8 mouse cellular contexts compared by ENCODE assay signal in the genomic region with DNA sequence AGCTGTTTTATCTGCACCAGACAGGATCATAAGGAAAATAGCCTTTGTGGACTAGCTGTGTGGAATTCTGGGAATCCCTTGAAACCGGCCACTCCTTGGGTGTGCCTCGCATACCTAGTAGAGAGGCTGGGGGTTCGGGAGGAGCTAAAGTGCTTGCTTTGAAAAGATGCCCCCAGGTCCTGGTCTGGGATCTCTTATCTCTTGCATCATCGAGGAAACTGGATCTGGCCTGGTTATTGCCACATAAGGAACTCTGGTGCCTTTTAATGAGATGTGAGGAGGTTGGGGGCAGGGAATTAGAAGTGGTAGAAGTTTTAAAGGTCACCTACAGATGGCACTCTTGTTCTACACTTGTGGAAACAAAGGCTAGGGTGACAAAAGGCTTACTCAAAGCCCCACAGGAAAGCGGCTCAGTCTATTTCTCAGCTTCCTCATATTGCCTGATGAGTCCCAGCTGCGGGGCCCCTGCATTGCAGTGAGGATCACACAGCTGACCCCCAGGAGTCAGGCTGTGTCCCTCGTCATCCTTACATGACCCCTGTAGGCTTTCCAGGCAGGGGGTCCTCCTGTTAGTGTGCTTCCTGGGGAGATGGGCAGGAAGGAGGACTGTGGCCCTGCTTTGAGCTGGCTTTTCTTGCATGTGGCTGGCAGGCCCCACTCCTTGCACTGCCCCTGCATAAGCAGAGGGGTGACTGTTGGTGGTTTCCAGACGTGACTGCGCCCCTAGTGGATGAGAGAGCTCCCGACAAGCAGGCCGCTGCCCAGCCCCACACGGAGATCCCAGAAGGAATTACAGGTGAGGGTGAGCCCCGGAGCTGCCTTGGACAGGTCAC. TPM values are rescaled to one million over a fixed set of nuclear protein-coding genes. Genes with fewer than 3 reads are reported as not detected.
DNase-seq lines count a peak whose midpoint lies in the region; ATAC-seq and TF ChIP-seq lines count a peak whose summit lies in the region.

No protein-coding gene starts in this region.

- peak overlapping the region; percentile 70 for H3K27ac ChIP-seq in limb, embryonic 11.5 days (replicated peaks; ENCODE audit: low read depth, low read length)
- H3K27ac ChIP-seq in midbrain, embryonic 12.5 days (replicated peaks), result peak overlapping the region; percentile 78
- H3K27ac ChIP-seq in spleen, adult 2 months (ENCODE audit: insufficient read depth, low read length), result no peak overlapping the region

- no peaks in the 10 kb centered on the region for H3K27me3 ChIP-seq in limb, embryonic 11.5 days (ENCODE audit: control insufficient read depth, insufficient read depth, low read length)
- no peaks in the 10 kb centered on the region for H3K27me3 ChIP-seq in midbrain, embryonic 12.5 days
- no peaks in the 10 kb centered on the region for H3K27me3 ChIP-seq in spleen, adult 2 months (ENCODE audit: control insufficient read depth, insufficient read depth, low read length)

- H3K4me1 ChIP-seq in limb, embryonic 11.5 days (ENCODE audit: control insufficient read depth, insufficient read depth, low read length), result no peaks in the 10 kb centered on the region
- peaks cover 13% of the 10 kb centered on the region for H3K4me1 ChIP-seq in midbrain, embryonic 12.5 days
- no peaks in the 10 kb centered on the region for H3K4me1 ChIP-seq in spleen, adult 2 months (ENCODE audit: control insufficient read depth, insufficient read depth, insufficient read length)

- DNase-seq in urinary bladder, postnatal 14 days (ENCODE audit: low spot score), result peak; percentile 62
- no peak for DNase-seq in urinary bladder, adult 2 months (ENCODE audit: low spot score)
- DNase-seq in embryo, embryonic 11.5 days (ENCODE audit: low read depth, low spot score), result peak; percentile 57
- DNase-seq in gastrocnemius, postnatal 25 days, result peak; percentile 32
- DNase-seq in kidney, adult 18-20 months, result peak; percentile 71
- peak; percentile 87 for DNase-seq in limb, embryonic 11.5 days (ENCODE audit: low spot score)
- peak; percentile 23 to 26 for DNase-seq in spleen, adult 2 months (ENCODE audit: low read depth in 1 of 2, low spot score in 2 of 2)

- WGBS in limb, embryonic 11.5 days, result 17% methylated on average over 13 of the region's 13 CpGs
- WGBS in midbrain, embryonic 12.5 days, result 12% methylated on average over 13 of the region's 13 CpGs
- WGBS in spleen, adult 2 months, result 46% methylated on average over 13 of the region's 13 CpGs

- no peak overlapping the region for H3K4me2 ChIP-seq in limb, embryonic 11.5 days (ENCODE audit: low read depth, severe bottlenecking)
- H3K4me2 ChIP-seq in midbrain, embryonic 12.5 days (replicated peaks), result no peak overlapping the region

- no peak for TF ChIP-seq POLR2A in spleen, adult 2 months (IDR thresholded peaks at IDR 0.05; ENCODE audit: low read depth, low read length)

- TF ChIP-seq CTCF in spleen, adult 2 months (IDR thresholded peaks at IDR 0.05; ENCODE audit: extremely low read depth, insufficient read depth, insufficient read length, insufficient replicate concordance), result peak; percentile 43; the same call in 1 of the 2 replicates

- H3K9me3 ChIP-seq in limb, embryonic 11.5 days (ENCODE audit: control insufficient read depth, low read length), result no peaks in the 10 kb centered on the region
- H3K9me3 ChIP-seq in midbrain, embryonic 12.5 days, result no peaks in the 10 kb centered on the region

- no peaks in the 10 kb centered on the region for H3K36me3 ChIP-seq in limb, embryonic 11.5 days (ENCODE audit: control insufficient read depth, insufficient read depth, low read length)
- H3K36me3 ChIP-seq in midbrain, embryonic 12.5 days, result peaks cover 28% of the 10 kb centered on the region
- H3K36me3 ChIP-seq in spleen, adult 2 months (ENCODE audit: control insufficient read depth, insufficient read depth, low read length), result no peaks in the 10 kb centered on the region

- H3K4me3 ChIP-seq in limb, embryonic 11.5 days (ENCODE audit: low read depth, low read length), result no peak overlapping the region
- H3K4me3 ChIP-seq in midbrain, embryonic 12.5 days, result no peak overlapping the region
- no peak overlapping the region for H3K4me3 ChIP-seq in spleen, adult 2 months (ENCODE audit: extremely low read depth, insufficient read depth, insufficient read length)

- ATAC-seq in limb, embryonic 11.5 days (ENCODE audit: insufficient number of reproducible peaks, low FRiP score, low TSS enrichment, low read depth), result peak; percentile 74
- ATAC-seq in midbrain, embryonic 12.5 days (ENCODE audit: low FRiP score, low read depth), result peak; percentile 73

- H3K9ac ChIP-seq in limb, embryonic 11.5 days (ENCODE audit: low read length), result peak overlapping the region; percentile 49; the same call in 1 of the 2 replicates
- H3K9ac ChIP-seq in midbrain, embryonic 12.5 days (replicated peaks), result 0 out of 2 replicates have a peak overlapping the region, but pooled peaks have one; percentile 31

RNA-seq across cellular contexts. Expression of a gene that starts 58.2 kb away (rescaled TPM):
- polyA plus RNA-seq in urinary bladder, adult 2 months (2012; rRNA removed), result 1.5 and 2.7 TPM in 2 replicates
- total RNA-seq in gastrocnemius, postnatal 25 days (2021), result 10 to 100 TPM; 52.5 to 58.5 TPM
- 1.1 and 1.2 TPM in 2 replicates for polyA plus RNA-seq in limb, embryonic 11.5 days (2014; fragmentation: Nextera tagmentation; extraction: Ambion mirVana)
- 169 and 176 TPM in 2 replicates for polyA plus RNA-seq in midbrain, embryonic 12.5 days (2016; fragmentation: Nextera tagmentation; extraction: Ambion mirVana)
- 0.57 and 0.66 TPM in 2 replicates for polyA plus RNA-seq in spleen, adult 2 months (2012; rRNA removed)

Comparison
In these comparisons a context has a peak if more than half of its experiments do, and no peak if none do; other contexts are left out.
1. RNA of a gene that starts 58.2 kb away (polyA plus RNA-seq): 169 to 176 TPM in midbrain, embryonic 12.5 days; 1.5 to 2.7 TPM in urinary bladder, adult 2 months, 1.1 to 1.2 TPM in limb, embryonic 11.5 days and 0.57 to 0.66 TPM in spleen, adult 2 months; every median in the first group is over 10 times any median in the second.